8 mouse cellular contexts compared by ENCODE assay signal in the genomic region with DNA sequence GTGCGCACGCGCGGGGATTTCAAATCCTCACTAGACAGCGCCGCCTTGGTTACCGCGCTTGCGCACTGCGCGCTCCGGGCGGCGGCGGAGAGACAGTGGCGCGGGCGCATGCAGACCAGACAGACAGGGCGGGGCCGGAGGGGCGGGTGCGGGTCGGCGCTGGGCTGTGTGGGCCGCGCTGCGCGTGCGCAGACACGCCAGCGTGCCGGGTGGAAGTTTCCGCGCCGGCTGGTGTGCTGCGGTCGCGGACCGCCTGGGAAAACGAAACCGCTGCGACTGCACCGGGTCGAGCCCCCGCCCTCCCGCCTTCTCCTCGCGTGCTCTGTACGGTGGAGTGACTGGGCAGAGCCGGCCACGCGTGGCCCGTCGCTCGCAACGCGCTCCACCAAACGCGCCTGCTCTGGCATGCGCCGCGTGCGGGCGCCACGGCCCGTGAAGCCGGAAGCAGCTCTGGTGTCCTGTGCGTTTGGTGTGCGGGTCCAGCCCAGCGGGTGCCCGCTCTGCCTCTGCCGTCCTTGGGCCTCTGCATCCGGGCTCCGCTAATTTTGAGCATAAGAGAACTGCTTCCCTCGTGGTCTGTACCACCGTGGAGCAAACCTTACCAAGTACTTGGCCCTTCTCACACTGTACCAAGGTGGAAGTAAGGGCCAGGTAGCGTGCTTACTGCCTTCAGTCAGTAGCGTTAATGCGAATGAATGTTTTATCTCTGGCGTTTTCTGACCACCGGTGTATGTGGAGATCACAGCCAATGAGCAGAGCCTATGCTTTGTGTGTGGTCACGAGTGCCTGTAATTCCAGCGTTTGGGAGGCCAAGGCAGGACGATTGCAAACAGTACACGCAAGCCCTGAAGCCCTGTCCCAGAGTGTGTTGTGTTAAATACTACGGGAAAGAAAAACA. TPM values are rescaled to one million over a fixed set of nuclear protein-coding genes. Genes with fewer than 3 reads are reported as not detected.
A peak's percentile ranks its signal among the peaks of the same experiment; 100 is the strongest.
DNase-seq lines count a peak whose midpoint lies in the region; ATAC-seq and TF ChIP-seq lines count a peak whose summit lies in the region.

No protein-coding gene starts in this region.

- peak overlapping the region; percentile 93 for H3K4me3 ChIP-seq in gastrocnemius, adult 2 months
- peak overlapping the region; percentile 96 for H3K4me3 ChIP-seq in megakaryocyte, embryonic 14.5 days (replicated peaks)

- H3K27me3 ChIP-seq in megakaryocyte, embryonic 14.5 days (replicated peaks) = no peaks in the 10 kb centered on the region

- peaks cover 15% of the 10 kb centered on the region for H3K36me3 ChIP-seq in megakaryocyte, embryonic 14.5 days (replicated peaks; ENCODE audit: low read length)

- H3K9me3 ChIP-seq in megakaryocyte, embryonic 14.5 days = no peaks in the 10 kb centered on the region

- intact Hi-C loops in gastrocnemius, adult 2 months (cut with DNase I) = no loop called here

- DNase-seq in ZHBTc4 (ENCODE audit: low read depth, low spot score) = peak; percentile 99
- DNase-seq in gastrocnemius, adult 2 months = peak; percentile 100
- peak; percentile 76 for DNase-seq in hindlimb bud, embryonic 11.5 days (ENCODE audit: extremely low spot score, low read depth, low spot score)
- peak; percentile 89 to 98 for DNase-seq in left cerebral cortex, adult 8-10 months (ENCODE audit: low spot score in 2 of 2)
- DNase-seq in right cerebral cortex, postnatal 10 days (ENCODE audit: low spot score in 2 of 2) = peak; percentile 99
- DNase-seq in urinary bladder, postnatal 25 days (ENCODE audit: low spot score) = peak; percentile 97

- H3K27ac ChIP-seq in gastrocnemius, adult 2 months = peak overlapping the region; percentile 99

- peaks cover 69% of the 10 kb centered on the region for H3K4me1 ChIP-seq in megakaryocyte, embryonic 14.5 days

- TF ChIP-seq CTCF in gastrocnemius, adult 2 months (IDR thresholded peaks at IDR 0.05) = no peak

- peak; percentile 68 for ATAC-seq in common myeloid progenitor, adult 5-6 weeks (replicated peaks; ENCODE audit: low read depth, poor library complexity, severe bottlenecking)

RNA-seq across cellular contexts. Expression of gene Tent4a, which starts 0.5 kb away (rescaled TPM):
- 10.1 and 15.0 TPM in 2 replicates for total RNA-seq in common myeloid progenitor, adult 5-6 weeks (2017)
- 1 to 10 TPM; 5.2 to 7.8 TPM for total RNA-seq in gastrocnemius, adult 2 months (2021)
- total RNA-seq in left cerebral cortex, adult 8-10 months (2022) = 10 to 100 TPM; 40.9 to 45.1 (median 44.2) TPM
- polyA plus RNA-seq in megakaryocyte, embryonic 14.5 days (2012; ENCODE audit: insufficient read depth, low replicate concordance) = 4.0 and 5.0 TPM in 2 replicates

RNA-seq across cellular contexts. Expression of gene Nsun2, which starts 1.4 kb away (rescaled TPM):
- 209 and 238 TPM in 2 replicates for total RNA-seq in common myeloid progenitor, adult 5-6 weeks (2017)
- total RNA-seq in gastrocnemius, adult 2 months (2021) = 10 to 100 TPM; 45.4 to 51.9 TPM
- total RNA-seq in left cerebral cortex, adult 8-10 months (2022) = 10 to 100 TPM; 73.7 to 94.6 (median 86.7) TPM
- polyA plus RNA-seq in megakaryocyte, embryonic 14.5 days (2012; ENCODE audit: insufficient read depth, low replicate concordance) = 3.8 and 18.8 TPM in 2 replicates

Comparison
In these comparisons a context has a peak if more than half of its experiments do, and no peak if none do; other contexts are left out.
1. Peak in every context shown above with its lines: DNase-seq, ATAC-seq, H3K4me3 ChIP-seq and H3K27ac ChIP-seq.